Mouse (Mus musculus) E14TG2a.4 (cell line): ENCODE results near the gene Gprc5d.

Experiments
- H3K27me3 ChIP-seq: 2 replicates; pipeline ENCODE4 v1.6.1; 2014; ENCODE audit warnings: low read length, control low read depth; ENCODE audit not compliant: insufficient read depth
- H3K36me3 ChIP-seq: 2 replicates; pipeline ENCODE4 v1.6.1; 2014; ENCODE audit warnings: low read length, control low read depth; ENCODE audit not compliant: insufficient read depth
- H3K4me1 ChIP-seq: replicated peaks from 2 replicates; pipeline ENCODE4 v1.6.1; 2014; ENCODE audit warnings: low read depth, low read length, control low read depth
- H3K4me3 ChIP-seq: replicated peaks from 2 replicates; pipeline ENCODE4 v1.5.1; 2014; ENCODE audit warnings: mild to moderate bottlenecking, low read length
- H3K9me3 ChIP-seq: 2 replicates; pipeline ENCODE4 v1.6.1; 2014; ENCODE audit warnings: low read length, control low read depth
- CTCF ChIP-seq: conservative IDR thresholded peaks from 2 replicates; pipeline ENCODE4 v1.5.1; 2014; ENCODE audit warnings: low read length
- NANOG ChIP-seq: IDR thresholded peaks from 2 replicates; pipeline ENCODE4 v1.6.1; 2014; ENCODE audit warnings: borderline replicate concordance, low read length, mixed read lengths
- POU5F1 ChIP-seq: IDR thresholded peaks from 2 replicates; pipeline ENCODE4 v1.6.1; 2014; ENCODE audit warnings: low read length, borderline replicate concordance

Gene Gprc5d

DNA sequence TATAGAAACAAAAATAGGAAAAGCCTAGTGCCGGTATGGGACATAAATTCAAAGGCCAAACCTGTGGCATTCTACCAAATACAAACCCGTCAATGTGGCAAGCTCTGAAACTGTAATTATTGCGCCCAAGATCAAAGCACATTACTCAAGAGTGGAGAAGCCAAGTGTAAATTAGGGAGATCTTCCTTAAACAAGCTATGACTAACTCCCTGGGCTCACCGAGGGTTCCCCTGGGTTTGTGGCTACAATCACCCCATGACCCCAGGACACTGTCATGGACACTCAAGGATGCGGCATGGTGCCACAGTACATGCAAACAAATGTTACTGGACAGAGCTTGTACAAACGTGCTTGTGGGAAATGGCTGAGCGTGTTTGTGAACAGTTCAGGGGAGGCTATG is 15.0 kb upstream of the Gprc5d start:
- no peaks in the 10 kb centered on the region for H3K36me3 ChIP-seq
- H3K4me3 ChIP-seq: no peak overlapping the region
- peaks cover 26% of the 10 kb centered on the region for H3K4me1 ChIP-seq
- peaks cover 3% of the 10 kb centered on the region; the same call in 1 of the 2 replicates for H3K27me3 ChIP-seq
- no peaks in the 10 kb centered on the region for H3K9me3 ChIP-seq
- TF ChIP-seq NANOG: no peak
- no peak for TF ChIP-seq CTCF
- TF ChIP-seq POU5F1: no peak

DNA sequence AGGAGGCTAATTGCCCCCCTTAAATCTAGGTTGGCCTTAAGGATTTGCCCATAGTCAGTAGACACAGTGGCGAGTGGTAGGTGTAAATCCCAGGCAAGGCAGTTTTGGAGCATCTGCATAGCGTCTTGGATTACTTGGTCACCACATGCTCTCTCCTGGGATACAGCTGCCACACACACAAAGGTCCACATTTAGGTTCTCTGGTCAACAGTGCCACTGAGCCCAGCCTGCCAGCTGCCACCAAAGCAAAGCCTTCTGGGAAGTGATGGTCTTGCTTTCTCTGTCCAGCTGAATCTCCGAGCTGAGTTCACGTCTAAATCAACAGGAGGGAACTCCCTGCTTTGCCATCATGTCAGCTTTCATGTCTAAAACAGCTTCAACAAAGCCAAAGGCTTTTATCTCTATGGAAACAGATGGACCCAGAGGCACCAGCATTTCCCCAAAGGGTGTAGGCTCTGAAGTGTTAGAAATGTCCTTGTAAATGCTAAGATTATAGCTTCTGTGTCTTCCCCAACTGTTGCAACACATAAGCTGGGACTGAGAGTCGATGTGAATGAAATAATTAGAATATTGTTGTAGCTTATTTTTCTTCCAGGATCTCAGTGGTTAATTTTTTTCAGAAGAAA is 6.8 kb upstream of the Gprc5d start:
- Histone ChIP-seq H3K4me1 (no peaks in the 10 kb centered on the region), H3K9me3 (no peaks in the 10 kb centered on the region), H3K36me3 (no peaks in the 10 kb centered on the region), H3K4me3 (no peak overlapping the region), H3K27me3 (peaks cover 6% of the 10 kb centered on the region; the same call in 1 of the 2 replicates)
- TF ChIP-seq POU5F1 (no peak), NANOG (no peak), CTCF (no peak)

DNA sequence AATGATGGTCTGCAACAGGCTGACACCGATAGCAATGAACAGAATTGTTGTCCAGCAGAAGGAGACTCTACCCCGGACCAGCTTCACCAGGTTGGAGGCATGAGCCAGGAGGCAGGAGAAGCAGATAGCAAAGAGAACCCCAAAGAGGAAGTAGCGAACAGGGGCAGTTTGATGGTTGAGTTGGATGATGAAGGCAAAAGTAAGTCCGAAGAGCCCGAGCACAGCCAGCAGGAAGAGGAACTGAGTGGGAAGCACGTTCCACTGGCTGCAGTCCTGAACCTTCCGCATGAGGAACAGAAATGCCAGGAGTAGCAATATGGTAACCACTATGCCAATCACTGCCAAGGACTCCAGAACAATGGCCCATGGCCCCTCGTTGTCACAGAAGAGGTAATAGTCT is 1.6 kb downstream of the Gprc5d start:
- H3K27me3 ChIP-seq: no peaks in the 10 kb centered on the region
- H3K4me3 ChIP-seq: no peak overlapping the region
- no peaks in the 10 kb centered on the region for H3K36me3 ChIP-seq
- H3K4me1 ChIP-seq: peaks cover 14% of the 10 kb centered on the region
- peaks cover 16% of the 10 kb centered on the region for H3K9me3 ChIP-seq
- TF ChIP-seq NANOG: no peak
- TF ChIP-seq POU5F1: no peak
- TF ChIP-seq CTCF: no peak

DNA sequence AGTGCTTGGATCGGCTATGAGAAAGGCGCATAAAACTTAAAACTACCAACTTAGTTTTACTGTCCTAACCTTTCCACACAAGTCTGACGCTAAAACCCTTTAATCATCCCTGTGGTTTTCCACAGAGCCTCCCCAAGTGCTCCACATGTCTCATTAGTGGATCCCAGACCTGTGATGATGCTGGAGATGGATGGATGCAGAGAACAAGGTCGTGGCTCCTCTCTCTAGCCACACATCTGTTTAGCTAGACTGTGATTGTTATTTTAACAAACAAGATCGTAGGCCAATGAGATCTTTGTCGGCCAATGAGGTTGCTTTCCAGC is 5.0 kb downstream of the Gprc5d start:
- Histone ChIP-seq H3K36me3 (no peaks in the 10 kb centered on the region), H3K27me3 (no peaks in the 10 kb centered on the region), H3K4me1 (peaks cover 14% of the 10 kb centered on the region), H3K9me3 (peaks cover 16% of the 10 kb centered on the region), H3K4me3 (no peak overlapping the region)
- TF ChIP-seq CTCF (no peak), POU5F1 (no peak), NANOG (no peak)

DNA sequence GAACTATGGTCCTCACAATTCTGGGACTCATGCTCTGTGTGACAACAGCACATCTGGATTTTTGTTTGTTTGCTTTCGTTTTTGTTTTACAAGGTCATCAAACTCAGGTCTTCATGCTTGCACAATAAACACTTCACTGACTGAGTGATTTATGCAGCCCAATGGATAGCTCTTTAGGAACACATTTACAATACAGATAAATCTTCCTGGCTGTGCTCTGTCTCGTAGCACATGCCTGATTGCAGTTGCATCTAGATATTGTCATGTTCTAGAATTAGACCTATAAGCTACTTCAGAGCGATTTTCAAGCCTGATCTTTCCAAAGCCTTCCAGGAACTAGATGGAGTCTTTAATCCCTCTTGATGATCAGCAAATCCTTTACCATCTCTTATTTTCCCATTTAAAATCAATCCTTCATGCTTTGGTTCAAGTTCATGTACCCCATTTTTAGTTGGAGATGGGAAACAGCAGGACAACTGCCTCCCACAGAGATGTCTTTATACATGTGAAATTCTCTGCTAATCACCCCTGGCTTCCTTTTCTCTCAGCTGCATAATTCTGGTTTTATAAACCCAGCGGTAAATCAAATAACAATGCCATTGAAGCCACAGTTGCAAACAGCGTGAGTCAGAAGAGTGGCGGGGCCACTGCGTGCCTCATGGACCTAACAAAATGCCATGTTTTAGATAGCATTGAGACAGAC is 5.5 kb downstream of the Gprc5d start:
- Histone ChIP-seq H3K4me1 (peaks cover 14% of the 10 kb centered on the region), H3K36me3 (no peaks in the 10 kb centered on the region), H3K4me3 (no peak overlapping the region), H3K9me3 (peaks cover 16% of the 10 kb centered on the region), H3K27me3 (no peaks in the 10 kb centered on the region)
- TF ChIP-seq NANOG (no peak), CTCF (no peak), POU5F1 (no peak)

DNA sequence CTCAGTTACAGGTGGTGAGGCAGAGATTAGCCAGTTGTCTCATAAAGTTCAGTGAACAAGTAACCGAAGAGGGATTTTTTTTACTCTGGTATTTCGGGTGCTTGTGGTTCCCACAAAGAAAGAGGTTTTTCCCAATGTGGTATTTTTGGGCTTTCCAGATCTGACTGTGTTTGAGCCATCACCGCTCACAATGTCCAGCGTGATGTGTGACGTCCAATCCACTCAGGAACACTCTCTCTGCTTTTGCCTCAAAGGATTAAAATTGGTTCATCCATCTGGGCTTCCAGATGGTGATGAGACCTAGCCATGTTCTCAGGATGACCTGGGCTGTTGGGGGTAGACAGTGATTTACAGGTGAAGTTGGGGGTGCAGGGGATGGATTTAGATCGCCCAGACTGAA is 11.1 kb downstream of the Gprc5d start:
- Histone ChIP-seq H3K9me3 (no peaks in the 10 kb centered on the region), H3K4me3 (no peak overlapping the region), H3K4me1 (peaks cover 17% of the 10 kb centered on the region), H3K36me3 (no peaks in the 10 kb centered on the region), H3K27me3 (peaks cover 13% of the 10 kb centered on the region)
- TF ChIP-seq CTCF: no peak
- TF ChIP-seq POU5F1: no peak
- no peak for TF ChIP-seq NANOG

DNA sequence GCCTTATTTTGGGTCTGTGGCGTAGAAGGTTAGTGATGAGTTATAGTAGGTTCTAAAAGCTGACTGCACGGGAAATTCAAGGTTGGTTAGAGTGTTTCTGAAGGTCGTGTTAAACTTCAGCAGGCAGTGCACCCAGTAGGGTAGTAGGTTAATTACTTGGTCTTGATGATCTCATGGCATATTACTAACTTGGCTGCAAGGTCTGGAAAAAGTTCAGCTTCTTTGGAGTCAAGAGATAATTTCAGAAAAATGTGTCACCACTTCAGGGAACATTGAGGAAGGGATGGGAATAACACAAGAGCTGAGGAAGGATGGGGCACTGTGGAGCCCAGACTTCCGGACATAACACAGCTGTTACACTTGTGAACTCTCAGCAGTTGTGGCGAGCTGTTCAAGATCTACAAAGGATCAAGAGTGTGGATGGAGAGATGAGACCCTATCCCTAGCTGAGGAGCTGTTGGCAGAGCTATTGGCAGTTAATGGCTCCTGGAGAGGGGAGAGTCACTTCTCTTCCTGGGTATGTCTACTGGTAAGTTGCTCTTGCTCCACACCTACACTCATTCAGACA is 15.3 kb downstream of the Gprc5d start:
- H3K4me3 ChIP-seq: no peak overlapping the region
- no peaks in the 10 kb centered on the region for H3K9me3 ChIP-seq
- peaks cover 13% of the 10 kb centered on the region for H3K27me3 ChIP-seq
- no peaks in the 10 kb centered on the region for H3K36me3 ChIP-seq
- peaks cover 20% of the 10 kb centered on the region for H3K4me1 ChIP-seq
- no peak for TF ChIP-seq POU5F1
- no peak for TF ChIP-seq CTCF
- no peak for TF ChIP-seq NANOG

DNA sequence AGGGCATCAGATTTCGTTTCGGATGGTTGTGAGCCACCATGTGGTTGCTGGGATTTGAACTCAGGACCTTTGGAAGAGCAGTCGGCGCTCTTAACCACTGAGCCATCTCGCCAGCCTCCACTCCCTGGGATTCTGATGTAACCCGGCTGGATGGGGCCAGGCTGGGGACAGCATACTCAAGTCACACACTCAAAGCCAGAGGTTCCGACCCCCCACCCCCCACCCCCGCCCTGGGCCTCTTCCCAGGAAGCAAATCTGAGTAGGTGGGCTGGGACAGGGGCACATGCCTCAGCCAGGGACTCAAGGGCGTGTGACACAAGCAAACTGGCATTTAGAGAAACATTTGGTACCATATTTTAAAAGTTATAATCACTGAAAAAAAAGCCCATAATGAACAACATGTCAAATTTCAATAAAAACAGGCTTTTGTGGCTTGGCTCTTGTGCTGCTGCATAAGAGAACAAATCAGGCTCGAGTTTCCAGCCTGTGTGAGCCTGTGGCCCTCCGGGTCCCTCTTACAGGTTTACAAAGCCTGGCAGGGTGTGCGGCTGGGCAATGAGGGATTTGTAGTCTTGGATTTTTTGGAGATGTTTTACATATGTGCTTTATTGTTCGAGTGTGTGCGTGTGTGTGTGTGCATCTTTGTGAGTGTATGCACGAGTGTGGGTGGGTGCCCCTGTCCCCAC is 17.2 kb downstream of the Gprc5d start:
- H3K27me3 ChIP-seq: peaks cover 11% of the 10 kb centered on the region
- H3K36me3 ChIP-seq: no peaks in the 10 kb centered on the region
- H3K4me1 ChIP-seq: peaks cover 20% of the 10 kb centered on the region
- TF ChIP-seq POU5F1 (no peak), CTCF (no peak), NANOG (no peak)
- no peaks in the 10 kb centered on the region for H3K9me3 ChIP-seq
- no peak overlapping the region for H3K4me3 ChIP-seq
